Mouse (Mus musculus) lung, adult 2 months (tissue): ENCODE results near the gene Slc22a8.

Source experiments
- CTCF ChIP-seq: fragments of 200-500 bp; IDR thresholded peaks from 2 replicates; pipeline ENCODE4 v1.5.1; 2011; ENCODE audit warnings: mild to moderate bottlenecking, low read length, control low read depth; ENCODE audit not compliant: insufficient read depth
- POLR2A ChIP-seq: fragments of 200-500 bp; IDR thresholded peaks from 2 replicates; pipeline ENCODE4 v1.6.1; 2011; ENCODE audit warnings: low read depth, mild to moderate bottlenecking, control low read depth, low read length, borderline replicate concordance; ENCODE audit errors: extremely low read depth

- TF ChIP-seq CTCF (no peak), POLR2A (no peak)
Observed at GRCm38 (mm10) chr19:8592873-8593408, 1.9 kb downstream of the Slc22a8 start.
